Mouse (Mus musculus) neutrophil, adult 65 days (primary cell): ENCODE data around the gene Btbd35f2. TPM values are rescaled to one million over a fixed set of nuclear protein-coding genes. Genes with fewer than 3 reads are reported as not detected.

ENCODE experiments used
- total RNA-seq: library from RNA; stranded (reverse); gene quantifications from 2 replicates; pipeline ENCODE4 v1.2.4, GENCODE M21; 2023

Btbd35f2 gene
- not detected in 2 replicates for total RNA-seq

GRCm38 (mm10) chrX:32278094-32278493, at the start of gene Btbd35f2:
TSS of gene Btbd35f2 (plus strand) at chrX:32278394.

Other genes starting within 250 kb of the Btbd35f2 start
- not detected in 2 replicates for gene Btbd35f22, start 230.6 kb upstream of the Btbd35f2 start, total RNA-seq